Mouse (Mus musculus): ENCODE results near the gene Phka1. TPM values are rescaled to one million over a fixed set of nuclear protein-coding genes. Genes with fewer than 3 reads are reported as not detected.
"Not testable (repeated sequence)": the region's sequence is repeated elsewhere in the genome, so short reads cannot be mapped to it uniquely, and the experiment has no call there.

The Phka1 gene
- polyA plus RNA-seq (2015; fragmentation: Nextera tagmentation; extraction: Ambion mirVana), result 5.1 and 5.5 TPM in 2 replicates

- H3K27ac ChIP-seq, result no peak within 1 kb of the TSS
- peak within 1 kb of the TSS; percentile 50 for H3K9ac ChIP-seq
- H3K4me2 ChIP-seq (replicated peaks), result peak within 1 kb of the TSS; percentile 57
- WGBS, result 20% methylated on average over 58 of the region's 60 CpGs
- no peaks in the 10 kb centered on the region for H3K9me3 ChIP-seq
- no peaks in the 10 kb centered on the region for H3K36me3 ChIP-seq
- H3K27me3 ChIP-seq (replicated peaks), result 0 out of 2 replicates have a peak, but pooled peaks cover 5% of the 10 kb centered on the region
- H3K4me1 ChIP-seq (replicated peaks), result no peaks in the 10 kb centered on the region
- ATAC-seq, result peak; percentile 97
- H3K4me3 ChIP-seq (replicated peaks), result peak within 1 kb of the TSS; percentile 54
Observed at GRCm38 (mm10) chrX:102643823-102644572, at the start of gene Phka1. Phka1 (minus strand) TSS chrX:102644246.

DNA sequence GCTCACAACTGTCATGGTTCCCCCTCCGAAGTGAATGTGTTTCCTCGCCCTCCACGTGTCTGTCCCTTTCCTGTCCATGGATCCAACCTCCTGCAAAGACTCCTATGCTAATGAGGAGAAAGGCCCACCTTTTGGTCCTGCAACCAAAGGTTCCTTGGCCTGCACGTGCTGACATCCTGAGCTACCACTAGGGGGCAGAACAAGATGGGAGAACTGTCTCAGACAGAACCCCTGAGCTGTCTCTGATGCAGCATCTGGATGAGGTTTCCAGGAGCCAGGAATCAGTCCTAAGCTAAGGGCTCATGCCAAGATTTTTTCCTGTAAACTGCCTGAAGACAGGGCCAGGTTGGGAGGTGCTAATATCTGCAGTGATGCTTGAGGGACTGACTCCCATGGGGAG, 45.2 kb upstream of the Phka1 start:
- not testable (repeated sequence) for H3K36me3 ChIP-seq; H3K27ac ChIP-seq; H3K4me1 ChIP-seq (replicated peaks); ATAC-seq; H3K27me3 ChIP-seq (replicated peaks); H3K4me2 ChIP-seq (replicated peaks); H3K9ac ChIP-seq; H3K4me3 ChIP-seq (replicated peaks); H3K9me3 ChIP-seq
- WGBS, result 7% methylated on average over 4 of the region's 4 CpGs

DNA sequence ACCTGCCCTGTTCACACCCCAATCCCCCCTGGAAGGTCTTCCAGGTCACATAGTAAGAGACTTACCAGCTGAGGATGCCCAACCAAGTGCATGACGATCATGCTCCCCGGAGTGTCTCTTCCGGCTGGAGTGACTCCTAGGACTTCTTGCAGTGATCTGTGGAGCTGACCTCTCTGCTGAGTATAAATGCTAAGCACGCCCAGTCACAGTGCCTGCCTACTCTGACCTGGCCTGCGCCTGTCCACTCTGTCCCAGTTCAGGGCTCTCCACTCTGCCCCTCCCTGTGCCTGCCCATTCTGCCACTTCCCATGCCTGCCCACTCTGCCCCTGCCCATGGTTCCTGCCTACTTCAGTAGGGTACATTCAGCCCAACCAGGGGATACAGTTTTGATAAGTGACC, 42.8 kb upstream of the Phka1 start, which contains the start of gene Gm3880:
Gene Gm3880 (minus strand): TSS at position 101 of the 400 bp plus-strand sequence.
- not testable (repeated sequence) for H3K9ac ChIP-seq, H3K36me3 ChIP-seq
- WGBS, result 88% methylated on average over 5 of the region's 5 CpGs

GRCm38 (mm10) chrX:102684706-102685105, 40.7 kb upstream of the Phka1 start:
- H3K4me3 ChIP-seq (replicated peaks); H3K4me2 ChIP-seq (replicated peaks); H3K36me3 ChIP-seq; H3K9ac ChIP-seq; H3K4me1 ChIP-seq (replicated peaks); ATAC-seq; H3K27ac ChIP-seq; H3K9me3 ChIP-seq; H3K27me3 ChIP-seq (replicated peaks): not testable (repeated sequence)
- 66% methylated on average over 3 of the region's 3 CpGs for WGBS

More for the DNA sequence above, 42.8 kb upstream of the Phka1 start, which contains the start of gene Gm3880:
- H3K4me3 ChIP-seq (replicated peaks); ATAC-seq; H3K4me1 ChIP-seq (replicated peaks); H3K9me3 ChIP-seq; H3K27me3 ChIP-seq (replicated peaks); H3K27ac ChIP-seq; H3K4me2 ChIP-seq (replicated peaks): not testable (repeated sequence)

DNA sequence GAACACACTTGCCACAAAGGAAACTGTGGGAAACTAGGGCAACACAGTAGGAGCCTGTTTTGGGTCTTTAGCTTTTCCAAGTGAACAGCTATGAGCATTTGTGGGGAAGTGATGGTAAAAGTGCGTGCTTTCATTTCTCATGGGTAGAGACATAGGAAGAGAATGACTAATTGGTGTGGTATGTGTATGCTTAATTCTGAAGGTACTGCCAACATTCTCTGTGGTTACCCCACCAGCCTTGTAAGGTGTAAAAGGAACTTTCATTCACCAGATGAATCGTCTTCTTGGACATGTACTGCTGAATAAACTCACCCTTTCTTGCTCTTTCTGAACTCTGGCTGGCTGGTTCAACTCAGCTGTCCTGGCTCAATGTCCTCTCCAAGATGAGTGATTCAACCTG, 22.6 kb upstream of the Phka1 start:
- Histone ChIP-seq H3K9me3 (no peaks in the 10 kb centered on the region), H3K27ac (no peak overlapping the region), H3K4me3 (replicated peaks) (no peak overlapping the region), H3K4me1 (replicated peaks) (no peaks in the 10 kb centered on the region), H3K27me3 (replicated peaks) (no peaks in the 10 kb centered on the region), H3K9ac (no peak overlapping the region), H3K4me2 (replicated peaks) (no peak overlapping the region), H3K36me3 (no peaks in the 10 kb centered on the region)
- no peak for ATAC-seq
- WGBS, result 69% methylated on average over 2 of the region's 2 CpGs

DNA sequence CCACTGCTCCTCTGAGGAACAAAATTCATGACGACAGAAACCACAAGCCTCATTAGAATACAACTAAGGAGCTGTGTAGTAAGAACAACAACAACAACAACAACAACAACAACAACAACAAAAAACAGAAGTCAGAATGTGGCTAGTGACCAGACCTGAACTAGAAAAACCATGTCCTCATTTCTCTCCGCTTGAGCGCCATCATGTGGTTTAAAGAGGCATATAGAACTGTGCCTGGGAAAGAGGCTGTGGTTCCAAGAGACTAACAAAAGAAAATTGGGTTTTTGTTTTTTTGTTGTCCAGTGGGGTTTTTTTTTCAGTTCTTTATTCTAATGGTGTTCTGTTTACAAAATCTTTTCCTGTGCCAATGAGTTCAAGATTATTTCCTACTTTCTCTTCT, 16.7 kb upstream of the Phka1 start:
- Histone ChIP-seq H3K9me3 (no peaks in the 10 kb centered on the region), H3K9ac (no peak overlapping the region), H3K4me1 (replicated peaks) (no peaks in the 10 kb centered on the region), H3K4me2 (replicated peaks) (no peak overlapping the region), H3K36me3 (no peaks in the 10 kb centered on the region), H3K4me3 (replicated peaks) (no peak overlapping the region), H3K27me3 (replicated peaks) (no peaks in the 10 kb centered on the region), H3K27ac (no peak overlapping the region)
- whole genome bisulfite sequencing, result 25% methylated on average over 3 of the region's 3 CpGs
- no peak for ATAC-seq

GRCm38 (mm10) chrX:102645691-102646090, 1.6 kb upstream of the Phka1 start:
- 0 out of 2 replicates have a peak, but pooled peaks cover 5% of the 10 kb centered on the region for H3K27me3 ChIP-seq (replicated peaks)
- no peak overlapping the region for H3K4me3 ChIP-seq (replicated peaks)
- 84% methylated on average over 1 of the region's 1 CpGs for WGBS
- H3K9ac ChIP-seq, result no peak overlapping the region
- H3K27ac ChIP-seq, result no peak overlapping the region
- H3K36me3 ChIP-seq, result no peaks in the 10 kb centered on the region
- no peak overlapping the region for H3K4me2 ChIP-seq (replicated peaks)
- H3K9me3 ChIP-seq, result no peaks in the 10 kb centered on the region
- no peak for ATAC-seq
- H3K4me1 ChIP-seq (replicated peaks), result no peaks in the 10 kb centered on the region

- 52% methylated on average over 6 of the region's 6 CpGs for WGBS
- H3K9me3 ChIP-seq, result no peaks in the 10 kb centered on the region
- H3K4me2 ChIP-seq (replicated peaks), result peak overlapping the region; percentile 57
- no peaks in the 10 kb centered on the region for H3K36me3 ChIP-seq
- no peak for ATAC-seq
- peak overlapping the region; percentile 54 for H3K4me3 ChIP-seq (replicated peaks)
- no peak overlapping the region for H3K9ac ChIP-seq
- 0 out of 2 replicates have a peak, but pooled peaks cover 5% of the 10 kb centered on the region for H3K27me3 ChIP-seq (replicated peaks)
- no peak overlapping the region for H3K27ac ChIP-seq
- no peaks in the 10 kb centered on the region for H3K4me1 ChIP-seq (replicated peaks)
Observed at GRCm38 (mm10) chrX:102645146-102645545, 1.1 kb upstream of the Phka1 start.

- no peak overlapping the region for H3K27ac ChIP-seq
- peak; percentile 73 for ATAC-seq
- H3K27me3 ChIP-seq (replicated peaks), result 0 out of 2 replicates have a peak, but pooled peaks cover 5% of the 10 kb centered on the region
- no peaks in the 10 kb centered on the region for H3K9me3 ChIP-seq
- WGBS, result 20% methylated on average over 8 of the region's 8 CpGs
- peak overlapping the region; percentile 50; the same call in 1 of the 2 replicates for H3K9ac ChIP-seq
- peak overlapping the region; percentile 54 for H3K4me3 ChIP-seq (replicated peaks)
- H3K4me2 ChIP-seq (replicated peaks), result peak overlapping the region; percentile 57
- no peaks in the 10 kb centered on the region for H3K4me1 ChIP-seq (replicated peaks)
- no peaks in the 10 kb centered on the region for H3K36me3 ChIP-seq
Observed at GRCm38 (mm10) chrX:102644573-102644951, 516 bp upstream of the Phka1 start.

- Histone ChIP-seq H3K27me3 (replicated peaks) (no peaks in the 10 kb centered on the region), H3K4me3 (replicated peaks) (no peak overlapping the region), H3K9ac (no peak overlapping the region), H3K4me2 (replicated peaks) (no peak overlapping the region), H3K4me1 (replicated peaks) (no peaks in the 10 kb centered on the region), H3K36me3 (no peaks in the 10 kb centered on the region), H3K9me3 (no peaks in the 10 kb centered on the region), H3K27ac (no peak overlapping the region)
- no peak for ATAC-seq
- WGBS, result 64% methylated on average over 2 of the region's 2 CpGs
Observed at GRCm38 (mm10) chrX:102601269-102601668, 42.8 kb downstream of the Phka1 start.

- WGBS, result 58% methylated on average over 1 of the region's 1 CpGs
- no peak overlapping the region for H3K4me2 ChIP-seq (replicated peaks)
- no peaks in the 10 kb centered on the region for H3K27me3 ChIP-seq (replicated peaks)
- H3K9me3 ChIP-seq, result no peaks in the 10 kb centered on the region
- no peak for ATAC-seq
- no peaks in the 10 kb centered on the region for H3K36me3 ChIP-seq
- no peaks in the 10 kb centered on the region for H3K4me1 ChIP-seq (replicated peaks)
- no peak overlapping the region for H3K27ac ChIP-seq
- no peak overlapping the region for H3K4me3 ChIP-seq (replicated peaks)
- no peak overlapping the region for H3K9ac ChIP-seq
Observed at GRCm38 (mm10) chrX:102588560-102588959, 55.5 kb downstream of the Phka1 start.

GRCm38 (mm10) chrX:102571186-102571585, 72.9 kb downstream of the Phka1 start:
- no peak for ATAC-seq
- H3K27me3 ChIP-seq (replicated peaks), result 0 out of 2 replicates have a peak, but pooled peaks cover 4% of the 10 kb centered on the region
- no peaks in the 10 kb centered on the region for H3K9me3 ChIP-seq
- whole genome bisulfite sequencing, result 14% methylated on average over 1 of the region's 1 CpGs
- no peaks in the 10 kb centered on the region for H3K36me3 ChIP-seq
- H3K4me1 ChIP-seq (replicated peaks), result no peaks in the 10 kb centered on the region
- no peak overlapping the region for H3K4me3 ChIP-seq (replicated peaks)
- no peak overlapping the region for H3K4me2 ChIP-seq (replicated peaks)
- no peak overlapping the region for H3K27ac ChIP-seq
- H3K9ac ChIP-seq, result no peak overlapping the region

DNA sequence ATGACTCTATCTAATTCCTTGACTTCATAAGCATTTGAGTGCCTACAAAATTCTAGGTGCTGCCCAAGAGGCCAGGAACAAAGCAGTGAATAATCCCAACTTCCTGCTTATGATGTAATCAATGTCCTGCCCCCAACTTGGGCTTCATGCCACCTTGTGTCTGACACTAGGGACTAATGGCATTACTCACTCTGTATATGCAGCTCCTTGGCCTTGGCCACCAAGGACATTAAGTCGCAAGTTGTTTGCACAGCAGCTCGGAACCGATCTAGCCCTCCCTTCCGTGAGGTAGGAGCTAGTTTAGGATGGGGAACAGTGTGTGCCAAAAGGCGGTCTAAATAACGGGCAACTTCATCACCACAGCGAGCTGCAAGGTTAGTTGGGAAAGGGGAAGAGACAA, 87.1 kb downstream of the Phka1 start:
- Histone ChIP-seq H3K9me3 (no peaks in the 10 kb centered on the region), H3K36me3 (no peaks in the 10 kb centered on the region), H3K4me3 (replicated peaks) (no peak overlapping the region), H3K4me2 (replicated peaks) (no peak overlapping the region), H3K27me3 (replicated peaks) (no peaks in the 10 kb centered on the region), H3K27ac (no peak overlapping the region), H3K9ac (no peak overlapping the region), H3K4me1 (replicated peaks) (no peaks in the 10 kb centered on the region)
- WGBS, result 88% methylated on average over 7 of the region's 7 CpGs
- ATAC-seq, result no peak
